Mouse (Mus musculus) erythroblast, embryonic 14.5 days (primary cell): Measurements from ENCODE around the gene Drc1. TPM values are rescaled to one million over a fixed set of nuclear protein-coding genes. Genes with fewer than 3 reads are reported as not detected.

Source experiments
- H3K27me3 ChIP-seq: 2 replicates; pipeline ENCODE4 v1.6.1; 2012; ENCODE audit warnings: inconsistent platforms; ENCODE audit not compliant: control insufficient read depth
- H3K36me3 ChIP-seq: 2 replicates; pipeline ENCODE4 v1.6.1; 2012; ENCODE audit warnings: mild to moderate bottlenecking, inconsistent platforms; ENCODE audit not compliant: control insufficient read depth
- H3K4me1 ChIP-seq: 2 replicates; pipeline ENCODE4 v1.6.1; 2012; ENCODE audit warnings: inconsistent platforms; ENCODE audit not compliant: control insufficient read depth
- H3K4me3 ChIP-seq: replicated peaks from 2 replicates; pipeline ENCODE3; 2012; ENCODE audit warnings: moderate library complexity, mild to moderate bottlenecking, inconsistent platforms
- H3K9me3 ChIP-seq: 2 replicates; pipeline ENCODE4 v1.6.1; 2012; ENCODE audit warnings: low read length, inconsistent platforms, mixed read lengths; ENCODE audit not compliant: control insufficient read depth
- GATA1 ChIP-seq: IDR thresholded peaks from 2 replicates; pipeline ENCODE4 v1.6.1; 2012; ENCODE audit warnings: low read length, inconsistent platforms, mixed read lengths
- TAL1 ChIP-seq: IDR thresholded peaks from 3 replicates; pipeline ENCODE4 v1.6.1; 2012; ENCODE audit warnings: low read length, inconsistent platforms, mixed read lengths
- polyA plus RNA-seq: library from polyadenylated mRNA; stranded (reverse); fragments of >175 nt; gene quantifications from 2 replicates; pipeline ENCODE4 v1.2.3, GENCODE M21; 2012

Drc1 gene
- polyA plus RNA-seq, 1 experiment: not detected

DNA sequence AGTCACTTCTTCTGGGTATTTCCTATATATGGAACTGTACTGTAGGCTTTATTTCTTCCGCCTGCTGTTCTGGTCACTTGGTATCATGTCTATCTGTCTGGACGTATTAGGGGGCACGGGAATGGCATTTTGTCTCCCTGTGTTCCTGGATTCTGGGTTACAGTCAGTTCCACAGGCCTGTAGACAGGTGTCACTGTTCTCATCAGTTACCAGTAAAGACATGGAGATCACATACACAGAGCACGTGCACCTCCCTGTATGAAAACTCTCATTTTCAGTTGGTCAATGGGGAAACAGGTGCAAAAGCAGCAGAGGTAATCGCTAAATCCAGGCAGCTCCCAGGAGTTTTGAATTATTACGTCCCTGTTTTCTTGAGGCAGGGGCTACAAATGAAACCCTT is 106.5 kb downstream of the Drc1 start:
- TF ChIP-seq TAL1 (no peak), GATA1 (no peak)
- Histone ChIP-seq H3K4me1 (no peaks in the 10 kb centered on the region), H3K36me3 (no peaks in the 10 kb centered on the region), H3K4me3 (no peak overlapping the region), H3K9me3 (no peaks in the 10 kb centered on the region), H3K27me3 (no peaks in the 10 kb centered on the region)

- Histone ChIP-seq H3K4me3 (no peak overlapping the region), H3K36me3 (no peaks in the 10 kb centered on the region), H3K9me3 (no peaks in the 10 kb centered on the region), H3K27me3 (no peaks in the 10 kb centered on the region), H3K4me1 (no peaks in the 10 kb centered on the region)
- TF ChIP-seq GATA1 (no peak), TAL1 (no peak)
Observed at GRCm38 (mm10) chr5:30389836-30390235, 108.6 kb downstream of the Drc1 start.

DNA sequence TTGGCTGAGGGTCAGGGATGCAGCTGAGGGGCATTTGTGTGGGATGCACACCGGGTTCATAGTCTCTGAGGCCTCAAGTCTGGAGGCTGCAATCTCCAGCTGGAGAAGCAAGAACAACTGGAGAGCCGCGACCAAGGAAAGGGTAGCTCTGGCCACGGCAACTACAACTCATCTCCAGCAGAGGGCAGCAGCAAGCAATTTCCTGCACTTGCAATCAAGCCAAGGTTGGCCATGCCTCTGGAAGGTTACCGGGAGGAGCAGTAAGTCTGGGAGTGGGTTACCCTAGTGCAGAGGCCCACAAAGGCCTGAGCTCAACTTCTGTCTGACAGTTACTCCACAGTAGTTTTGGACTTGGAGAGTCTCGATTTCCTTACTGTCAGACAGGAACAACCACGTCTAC is 110.3 kb downstream of the Drc1 start:
- Histone ChIP-seq H3K9me3 (no peaks in the 10 kb centered on the region), H3K4me1 (no peaks in the 10 kb centered on the region), H3K27me3 (no peaks in the 10 kb centered on the region), H3K4me3 (no peak overlapping the region), H3K36me3 (no peaks in the 10 kb centered on the region)
- TF ChIP-seq GATA1 (no peak), TAL1 (no peak)

- no peaks in the 10 kb centered on the region for H3K9me3 ChIP-seq
- TF ChIP-seq GATA1 (no peak), TAL1 (no peak)
- H3K36me3 ChIP-seq: no peaks in the 10 kb centered on the region
- H3K4me1 ChIP-seq: no peaks in the 10 kb centered on the region
- no peak overlapping the region for H3K4me3 ChIP-seq
- no peaks in the 10 kb centered on the region for H3K27me3 ChIP-seq
Observed at GRCm38 (mm10) chr5:30400521-30400920, 119.3 kb downstream of the Drc1 start.

DNA sequence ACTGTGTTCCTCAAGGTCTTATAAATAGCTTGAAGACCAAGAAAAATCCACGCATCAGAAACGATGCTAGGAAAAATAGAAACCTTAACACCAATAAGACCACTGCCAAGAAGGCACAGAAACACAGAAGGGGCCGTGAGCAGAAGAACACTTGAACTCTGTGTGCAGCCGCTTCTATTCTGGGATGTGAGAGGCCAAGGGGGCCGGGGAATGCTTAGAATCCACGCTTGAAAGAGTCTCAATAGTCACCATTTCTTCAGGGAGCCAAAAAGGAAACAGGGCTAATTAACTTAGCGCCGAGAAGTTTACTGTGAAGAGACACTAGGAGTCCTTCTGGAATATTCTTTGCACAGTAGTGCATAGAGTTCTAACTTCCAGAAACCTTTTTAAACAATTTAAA is 120.0 kb downstream of the Drc1 start:
- no peaks in the 10 kb centered on the region for H3K27me3 ChIP-seq
- H3K36me3 ChIP-seq: no peaks in the 10 kb centered on the region
- TF ChIP-seq TAL1 (no peak), GATA1 (no peak)

DNA sequence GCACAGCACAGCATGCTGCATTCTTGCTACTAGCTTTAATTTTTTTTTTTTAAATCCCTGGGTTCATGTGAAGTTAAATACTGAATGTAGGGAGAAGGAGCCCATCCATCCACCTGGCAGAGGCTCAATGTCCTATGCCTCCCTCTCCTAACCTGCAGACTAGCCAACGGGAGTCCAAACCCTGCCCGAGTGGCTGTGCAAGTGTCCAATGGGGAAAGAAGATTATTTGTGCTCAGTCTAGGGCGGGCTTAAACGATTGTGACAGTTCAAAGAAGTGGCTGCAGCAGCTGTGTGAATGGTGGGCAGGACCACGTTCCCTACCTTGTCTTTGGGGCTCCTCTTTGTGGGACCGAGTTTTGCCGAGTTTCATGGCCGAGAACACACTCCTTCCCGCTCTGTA is 125.7 kb downstream of the Drc1 start:
- Histone ChIP-seq H3K36me3 (no peaks in the 10 kb centered on the region), H3K4me1 (no peaks in the 10 kb centered on the region; the same call in 1 of the 2 replicates), H3K9me3 (no peaks in the 10 kb centered on the region), H3K27me3 (no peaks in the 10 kb centered on the region), H3K4me3 (no peak overlapping the region)
- TF ChIP-seq TAL1 (no peak), GATA1 (no peak)

More for the DNA sequence above, 120.0 kb downstream of the Drc1 start:
- Histone ChIP-seq H3K4me1 (no peaks in the 10 kb centered on the region), H3K4me3 (no peak overlapping the region), H3K9me3 (no peaks in the 10 kb centered on the region)

- Histone ChIP-seq H3K4me1 (no peaks in the 10 kb centered on the region; the same call in 1 of the 2 replicates), H3K36me3 (no peaks in the 10 kb centered on the region), H3K9me3 (no peaks in the 10 kb centered on the region), H3K27me3 (no peaks in the 10 kb centered on the region), H3K4me3 (no peak overlapping the region)
- TF ChIP-seq TAL1 (no peak), GATA1 (no peak)
Observed at GRCm38 (mm10) chr5:30411524-30411923, 130.3 kb downstream of the Drc1 start.

GRCm38 (mm10) chr5:30415381-30415780 is 134.2 kb downstream of the Drc1 start:
- Histone ChIP-seq H3K27me3 (no peaks in the 10 kb centered on the region), H3K4me1 (no peaks in the 10 kb centered on the region), H3K9me3 (no peaks in the 10 kb centered on the region), H3K4me3 (no peak overlapping the region), H3K36me3 (no peaks in the 10 kb centered on the region)
- TF ChIP-seq TAL1: no peak
- TF ChIP-seq GATA1: no peak

GRCm38 (mm10) chr5:30415876-30416275 is 134.7 kb downstream of the Drc1 start:
- Histone ChIP-seq H3K4me1 (no peaks in the 10 kb centered on the region), H3K27me3 (no peaks in the 10 kb centered on the region), H3K36me3 (no peaks in the 10 kb centered on the region), H3K4me3 (no peak overlapping the region), H3K9me3 (no peaks in the 10 kb centered on the region)
- TF ChIP-seq TAL1 (no peak), GATA1 (no peak)

Other genes starting within 250 kb of the Drc1 start
- gene Tyms, start 207.8 kb upstream of the Drc1 start, polyA plus RNA-seq: 9.5 and 11.7 TPM in 2 replicates
- gene Garem2, start 176.2 kb upstream of the Drc1 start, polyA plus RNA-seq: 0.02 TPM in 1 of 2 replicates, not detected in the other
- not detected in 2 replicates for gene 3110082J24Rik, start 175.3 kb upstream of the Drc1 start, polyA plus RNA-seq
- gene Hadha, start 126.2 kb upstream of the Drc1 start, polyA plus RNA-seq: 3.3 and 6.4 TPM in 2 replicates
- 2.8 and 4.6 TPM in 2 replicates for gene Hadhb, start 126.1 kb upstream of the Drc1 start, polyA plus RNA-seq
- not detected in 2 replicates for gene Adgrf3, start 75.7 kb upstream of the Drc1 start, polyA plus RNA-seq
- 0.07 and 0.12 TPM in 2 replicates for gene Selenoi, start 48.8 kb upstream of the Drc1 start, polyA plus RNA-seq
- gene Otof, start 180.5 kb downstream of the Drc1 start, polyA plus RNA-seq: not detected in 2 replicates
- gene 1700001C02Rik, start 184.7 kb downstream of the Drc1 start, polyA plus RNA-seq: not detected in 2 replicates